Mouse (Mus musculus): ENCODE measurements around the gene Slc2a3. TPM values are rescaled to one million over a fixed set of nuclear protein-coding genes. Genes with fewer than 3 reads are reported as not detected.
A peak's percentile ranks its signal among the peaks of the same experiment; 100 is the strongest.

Slc2a3 gene
- polyA plus RNA-seq, 1 experiment = 291 TPM

DNA sequence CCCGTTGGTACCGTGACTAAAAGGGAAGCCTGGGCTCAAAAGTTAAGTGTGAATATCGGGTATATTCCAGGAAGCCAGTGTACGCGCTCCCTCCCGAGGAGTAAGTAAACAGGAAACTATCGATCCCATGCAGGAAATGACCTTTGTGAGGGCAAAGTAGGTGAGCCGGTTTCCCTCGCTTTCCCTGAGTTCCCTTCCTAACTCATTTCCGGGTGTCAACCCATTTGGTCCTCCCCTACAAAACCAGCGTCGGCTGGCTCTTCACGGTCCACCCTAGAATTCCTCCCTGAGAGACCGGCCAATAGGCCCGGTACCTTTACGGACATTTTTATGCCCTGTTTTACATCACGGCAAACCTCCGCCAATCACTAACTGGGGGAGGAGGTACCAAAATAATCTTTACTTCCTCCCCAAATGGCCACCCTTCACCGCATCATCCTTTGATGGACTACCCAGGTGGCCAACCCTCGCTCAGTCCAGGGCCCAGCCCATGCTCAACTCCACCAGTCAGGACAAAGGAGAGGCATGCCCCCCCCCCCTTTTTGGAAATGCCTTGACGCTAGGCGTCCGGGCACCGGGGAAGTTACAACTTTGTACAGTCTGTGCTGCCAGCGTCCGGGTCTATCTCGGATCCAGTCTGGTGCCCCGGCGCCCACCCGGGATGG, 9.3 kb upstream of the Slc2a3 start:
- Histone ChIP-seq H3K9me3 (no peaks in the 10 kb centered on the region), H3K27me3 (replicated peaks) (no peaks in the 10 kb centered on the region), H3K4me1 (peaks cover 38% of the 10 kb centered on the region), H3K36me3 (replicated peaks; ENCODE audit: low read length) (no peaks in the 10 kb centered on the region), H3K4me3 (replicated peaks) (peak overlapping the region; percentile 93)
- no peak for TF ChIP-seq GATA1 (IDR thresholded peaks at IDR 0.05; ENCODE audit: borderline replicate concordance, low read length)
- peak; percentile 53 for TF ChIP-seq FLI1 (IDR thresholded peaks at IDR 0.05; ENCODE audit: low read length)

DNA sequence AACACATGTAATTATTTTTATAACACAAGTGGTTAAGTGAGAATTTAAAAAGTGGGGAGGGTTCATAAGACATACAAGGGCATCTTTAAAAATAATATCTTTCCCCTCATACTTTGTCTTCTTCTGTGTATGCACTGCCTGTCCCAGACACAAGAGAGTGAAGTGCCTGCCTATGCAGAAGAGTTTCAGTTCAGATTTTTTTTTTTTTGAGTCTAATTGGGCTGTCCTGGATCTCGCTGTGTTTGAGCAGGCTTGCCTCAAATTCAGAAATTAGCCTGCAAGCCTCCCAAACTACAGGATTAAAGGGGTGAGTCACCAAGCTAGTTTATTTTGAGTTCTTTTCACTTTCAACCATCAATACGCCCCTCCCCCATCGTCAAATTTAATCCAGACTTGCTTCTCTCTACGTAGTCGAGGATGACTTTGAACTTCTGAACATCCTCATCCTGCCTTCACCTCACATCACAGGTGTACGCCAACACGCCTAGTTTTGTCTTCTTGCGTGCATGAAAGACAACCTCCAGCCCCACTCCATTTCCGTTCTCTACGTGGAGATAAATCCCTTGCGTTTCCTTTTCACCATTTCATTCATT, 8.7 kb upstream of the Slc2a3 start:
- H3K4me3 ChIP-seq (replicated peaks) = peak overlapping the region; percentile 93
- H3K36me3 ChIP-seq (replicated peaks; ENCODE audit: low read length) = no peaks in the 10 kb centered on the region
- H3K4me1 ChIP-seq = peaks cover 38% of the 10 kb centered on the region
- no peaks in the 10 kb centered on the region for H3K27me3 ChIP-seq (replicated peaks)
- no peak for TF ChIP-seq GATA1 (IDR thresholded peaks at IDR 0.05; ENCODE audit: borderline replicate concordance, low read length)
- TF ChIP-seq FLI1 (IDR thresholded peaks at IDR 0.05; ENCODE audit: low read length) = no peak
- H3K9me3 ChIP-seq = no peaks in the 10 kb centered on the region

DNA sequence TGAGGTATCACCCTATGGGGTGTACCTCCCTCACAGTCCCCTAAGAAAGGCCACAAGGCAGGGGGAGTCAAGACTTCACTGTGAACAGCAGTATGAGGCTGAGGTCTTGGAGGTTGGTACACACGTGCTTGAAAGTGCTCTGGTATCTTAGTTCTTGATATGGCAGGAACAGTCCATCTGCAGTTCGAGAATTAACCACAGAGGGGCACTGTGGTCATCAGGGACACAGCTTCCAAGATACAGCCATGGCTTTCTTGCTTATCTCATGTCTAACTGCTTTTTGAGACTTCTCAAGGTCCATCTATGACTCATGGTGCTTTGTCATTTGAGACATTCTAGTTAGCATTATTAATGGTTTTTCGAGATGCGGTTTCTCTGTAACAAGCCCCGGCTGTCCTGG, 3.0 kb upstream of the Slc2a3 start:
- Histone ChIP-seq H3K36me3 (replicated peaks; ENCODE audit: low read length) (no peaks in the 10 kb centered on the region), H3K4me1 (peaks cover 41% of the 10 kb centered on the region), H3K9me3 (no peaks in the 10 kb centered on the region), H3K4me3 (replicated peaks) (peak overlapping the region; percentile 73), H3K27me3 (replicated peaks) (peaks cover 12% of the 10 kb centered on the region)
- no peak for TF ChIP-seq FLI1 (IDR thresholded peaks at IDR 0.05; ENCODE audit: low read length)
- TF ChIP-seq GATA1 (IDR thresholded peaks at IDR 0.05; ENCODE audit: borderline replicate concordance, low read length) = no peak; the same call in 2 of the 3 replicates

- Histone ChIP-seq H3K4me1 (peaks cover 38% of the 10 kb centered on the region), H3K36me3 (replicated peaks; ENCODE audit: low read length) (peaks cover 12% of the 10 kb centered on the region), H3K9me3 (no peaks in the 10 kb centered on the region), H3K4me3 (replicated peaks) (peak overlapping the region; percentile 96), H3K27me3 (replicated peaks) (peaks cover 12% of the 10 kb centered on the region)
- no peak for TF ChIP-seq FLI1 (IDR thresholded peaks at IDR 0.05; ENCODE audit: low read length)
- no peak for TF ChIP-seq GATA1 (IDR thresholded peaks at IDR 0.05; ENCODE audit: borderline replicate concordance, low read length)
Measured at GRCm38 (mm10) chr6:122801801-122802514, 518 bp upstream of the Slc2a3 start.

DNA sequence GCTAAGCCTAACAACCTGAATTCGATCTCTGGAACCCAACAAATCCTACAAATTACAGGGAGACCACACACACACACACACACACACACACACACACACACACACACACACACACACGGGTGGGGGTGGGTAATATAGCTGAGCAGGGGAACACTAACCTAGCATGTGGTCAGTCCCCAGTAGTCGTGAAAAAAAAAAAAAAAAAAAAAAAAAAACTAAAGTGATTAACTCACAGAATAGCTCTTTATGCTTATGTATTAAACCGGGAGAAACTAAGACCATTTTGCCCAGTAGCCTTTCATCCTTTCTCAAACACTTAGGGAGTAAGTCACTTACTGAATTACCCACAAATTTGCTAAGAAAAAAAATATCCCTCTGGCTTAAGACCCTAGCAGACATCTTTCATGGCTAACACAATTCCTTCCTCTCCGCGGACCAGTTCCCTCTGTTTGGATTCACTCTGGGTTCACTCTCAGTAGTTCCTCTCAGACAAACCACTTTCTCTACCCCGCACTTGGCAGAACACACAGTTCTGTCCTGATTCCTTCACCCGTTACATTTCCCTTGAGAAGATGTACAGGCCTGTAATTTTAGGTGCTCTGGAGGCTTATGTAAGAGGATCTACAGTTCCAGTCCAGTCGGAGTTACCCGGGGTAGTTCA, 670 bp downstream of the Slc2a3 start:
- Histone ChIP-seq H3K27me3 (replicated peaks) (peaks cover 12% of the 10 kb centered on the region), H3K4me1 (peaks cover 38% of the 10 kb centered on the region), H3K36me3 (replicated peaks; ENCODE audit: low read length) (peaks cover 22% of the 10 kb centered on the region), H3K9me3 (no peaks in the 10 kb centered on the region), H3K4me3 (replicated peaks) (peak overlapping the region; percentile 96)
- TF ChIP-seq FLI1 (IDR thresholded peaks at IDR 0.05; ENCODE audit: low read length) (no peak), GATA1 (IDR thresholded peaks at IDR 0.05; ENCODE audit: borderline replicate concordance, low read length) (no peak)

DNA sequence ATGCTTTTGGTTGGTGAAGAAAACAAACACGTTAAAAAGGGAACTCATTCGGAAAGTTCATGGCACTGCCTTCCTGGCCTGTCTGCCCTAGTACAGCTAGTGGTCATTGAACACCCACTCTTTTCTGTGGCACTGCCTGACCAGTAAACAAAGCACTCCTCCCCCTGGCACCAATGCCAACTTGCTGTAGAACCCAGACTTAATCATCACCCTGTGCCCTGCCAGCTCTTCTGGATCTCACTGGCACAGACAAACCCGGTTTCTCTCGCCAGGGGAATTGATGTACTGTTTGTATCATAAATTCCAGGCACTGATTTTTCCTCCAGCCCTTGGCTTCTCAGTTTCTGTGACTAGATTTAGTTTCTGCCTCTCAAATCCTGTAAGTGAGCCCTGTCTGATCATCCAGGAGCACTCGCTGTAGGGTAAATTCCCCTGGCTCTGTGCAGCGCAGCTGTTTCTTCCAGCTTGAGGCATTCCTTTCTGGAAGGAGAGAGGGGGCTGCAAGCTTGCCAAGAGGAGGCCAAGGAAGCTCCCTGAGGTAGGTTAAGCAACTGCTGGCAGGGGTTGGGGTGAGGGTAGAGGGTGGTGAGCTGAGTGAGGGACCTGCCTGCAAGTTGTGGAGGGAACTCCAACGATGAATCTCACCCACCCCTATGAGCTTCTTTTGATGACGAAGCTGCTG, 6.0 kb downstream of the Slc2a3 start:
- TF ChIP-seq GATA1 (IDR thresholded peaks at IDR 0.05; ENCODE audit: borderline replicate concordance, low read length) (no peak), FLI1 (IDR thresholded peaks at IDR 0.05; ENCODE audit: low read length) (no peak)
- Histone ChIP-seq H3K9me3 (no peaks in the 10 kb centered on the region), H3K4me3 (replicated peaks) (no peak overlapping the region), H3K27me3 (replicated peaks) (no peaks in the 10 kb centered on the region), H3K36me3 (replicated peaks; ENCODE audit: low read length) (peaks cover 48% of the 10 kb centered on the region), H3K4me1 (no peaks in the 10 kb centered on the region; the same call in 1 of the 2 replicates)

DNA sequence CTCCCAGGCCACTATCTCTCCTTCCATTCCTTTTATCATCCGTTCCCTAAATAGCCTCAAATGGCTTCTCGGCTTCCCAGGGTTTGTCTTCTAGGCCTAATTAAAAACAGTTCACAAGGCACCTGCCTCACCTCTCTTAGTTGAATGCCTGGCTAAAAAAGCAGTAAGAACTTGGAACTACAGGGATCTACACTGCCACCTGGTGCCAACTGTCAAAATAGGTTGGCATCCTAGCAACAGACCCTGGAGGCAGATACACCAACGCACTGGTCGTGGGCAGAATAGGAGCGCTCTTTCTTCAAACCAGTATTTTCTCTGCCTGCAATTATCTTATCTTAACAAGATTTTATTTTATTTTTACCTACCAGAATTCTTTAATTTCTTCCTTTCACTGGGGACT, 15.2 kb downstream of the Slc2a3 start:
- H3K4me3 ChIP-seq (replicated peaks) = no peak overlapping the region
- TF ChIP-seq GATA1 (IDR thresholded peaks at IDR 0.05; ENCODE audit: borderline replicate concordance, low read length) (no peak), FLI1 (IDR thresholded peaks at IDR 0.05; ENCODE audit: low read length) (no peak)
- H3K36me3 ChIP-seq (replicated peaks; ENCODE audit: low read length) = peaks cover 8% of the 10 kb centered on the region
- no peaks in the 10 kb centered on the region for H3K9me3 ChIP-seq
- H3K27me3 ChIP-seq (replicated peaks) = no peaks in the 10 kb centered on the region
- H3K4me1 ChIP-seq = peaks cover 47% of the 10 kb centered on the region

DNA sequence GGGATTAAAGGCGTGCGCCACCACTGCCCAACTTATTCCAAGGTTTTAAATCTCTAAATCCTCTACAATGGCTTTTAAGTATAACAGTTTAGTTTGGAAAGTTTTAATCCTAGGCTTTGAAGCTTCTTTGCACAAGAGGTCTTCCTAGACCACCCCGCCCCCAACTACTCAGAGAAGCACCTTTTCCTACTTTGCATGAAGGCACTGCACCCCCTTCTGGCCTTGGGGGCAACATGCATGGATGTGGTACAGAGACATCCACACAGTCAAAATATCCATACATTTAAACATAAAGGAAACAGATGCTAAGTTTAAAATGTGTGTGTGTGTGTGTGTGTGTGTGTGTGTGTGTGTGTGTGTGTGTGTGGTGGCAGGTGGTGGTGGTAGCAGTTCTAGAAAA, 16.6 kb downstream of the Slc2a3 start:
- TF ChIP-seq FLI1 (IDR thresholded peaks at IDR 0.05; ENCODE audit: low read length) = no peak
- no peak overlapping the region for H3K4me3 ChIP-seq (replicated peaks)
- H3K4me1 ChIP-seq = peaks cover 54% of the 10 kb centered on the region
- H3K27me3 ChIP-seq (replicated peaks) = no peaks in the 10 kb centered on the region
- peaks cover 5% of the 10 kb centered on the region for H3K36me3 ChIP-seq (replicated peaks; ENCODE audit: low read length)
- no peaks in the 10 kb centered on the region for H3K9me3 ChIP-seq

- TF ChIP-seq GATA1 (IDR thresholded peaks at IDR 0.05; ENCODE audit: borderline replicate concordance, low read length) (no peak), FLI1 (IDR thresholded peaks at IDR 0.05; ENCODE audit: low read length) (no peak)
- Histone ChIP-seq H3K4me1 (peaks cover 60% of the 10 kb centered on the region), H3K9me3 (no peaks in the 10 kb centered on the region), H3K27me3 (replicated peaks) (no peaks in the 10 kb centered on the region), H3K36me3 (replicated peaks; ENCODE audit: low read length) (peaks cover 2% of the 10 kb centered on the region), H3K4me3 (replicated peaks) (peak overlapping the region; percentile 75)
Measured at GRCm38 (mm10) chr6:122782164-122782563, 19.3 kb downstream of the Slc2a3 start.

Measured in megakaryocyte, embryonic 14.5 days (primary cell).